Mouse (Mus musculus) CD8-positive naive resting alpha-beta T cell, adult 2 months (primary cell): Measurements from ENCODE around the gene Dmrt1.

Source experiments
- DNase-seq, 2 experiments: peaks; one replicate each; pipeline ENCODE4 v3.0.0; 2022; ENCODE audit warnings: low read depth in 2 of 2, low spot score in 2 of 2

Dmrt1 gene

GRCm38 (mm10) chr19:25622291-25623251, 117.2 kb downstream of the Dmrt1 start:
- no peak for DNase-seq

- no peak for DNase-seq
Measured at GRCm38 (mm10) chr19:25628490-25628889, 123.1 kb downstream of the Dmrt1 start.

- DNase-seq: no peak
Measured at GRCm38 (mm10) chr19:25635119-25635518, 129.7 kb downstream of the Dmrt1 start.

- no peak for DNase-seq
Measured at GRCm38 (mm10) chr19:25635622-25636244, 130.3 kb downstream of the Dmrt1 start.

- DNase-seq: no peak
Measured at GRCm38 (mm10) chr19:25638766-25639361, 133.4 kb downstream of the Dmrt1 start.

GRCm38 (mm10) chr19:25641786-25642185, 136.4 kb downstream of the Dmrt1 start:
- no peak for DNase-seq

GRCm38 (mm10) chr19:25647136-25647535, 141.7 kb downstream of the Dmrt1 start:
- DNase-seq: no peak

GRCm38 (mm10) chr19:25648701-25649100, 143.3 kb downstream of the Dmrt1 start:
- DNase-seq: no peak

- DNase-seq: no peak
Measured at GRCm38 (mm10) chr19:25650474-25650873, 145.1 kb downstream of the Dmrt1 start.

GRCm38 (mm10) chr19:25652560-25652959, 147.1 kb downstream of the Dmrt1 start:
- DNase-seq: no peak
